Mouse (Mus musculus): ENCODE data around the gene Gm27029. TPM values are rescaled to one million over a fixed set of nuclear protein-coding genes. Genes with fewer than 3 reads are reported as not detected.

The Gm27029 gene
- polyA plus RNA-seq, 1 experiment, result 3.8 TPM

DNA sequence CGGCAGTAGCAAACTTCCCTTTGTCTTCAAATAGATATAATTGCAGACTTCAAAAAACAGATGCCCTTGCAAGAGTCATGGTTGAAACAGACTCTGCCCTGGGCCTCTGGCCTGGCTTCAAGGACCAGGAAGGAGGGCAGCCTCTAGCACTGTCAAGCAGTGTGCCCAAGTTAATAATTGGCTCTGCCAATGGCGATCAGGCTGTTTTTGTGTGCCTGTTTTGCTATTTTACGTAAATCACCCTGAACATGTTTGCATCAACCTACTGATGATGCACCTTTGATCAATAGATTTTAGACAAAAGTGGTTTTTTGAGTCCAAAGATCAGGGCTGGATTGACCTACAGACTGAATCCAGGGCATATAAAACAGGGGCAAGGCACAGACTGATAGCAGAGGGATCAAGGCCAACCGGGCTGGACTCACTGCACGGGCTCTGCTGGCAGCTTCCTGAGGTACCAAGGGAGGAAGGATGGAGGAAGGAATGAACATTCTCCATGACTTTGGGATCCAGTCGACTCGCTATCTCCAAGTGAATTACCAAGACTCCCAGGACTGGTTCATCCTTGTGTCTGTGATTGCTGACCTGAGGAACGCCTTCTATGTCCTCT, 57.2 kb downstream of the Gm27029 start, which contains the start of gene G6pc:
G6pc (plus strand) TSS at position 236 of the 610 bp plus-strand sequence.
- H3K4me2 ChIP-seq (ENCODE audit: low read depth), result no peak within 1 kb of the TSS
- no peak within 1 kb of the TSS for H3ac ChIP-seq (ENCODE audit: control insufficient read depth, insufficient read length)
- H3K36me3 ChIP-seq (ENCODE audit: control insufficient read depth, insufficient read depth), result no peaks in the 10 kb centered on the region
- TF ChIP-seq MAX (IDR thresholded peaks at IDR 0.05; ENCODE audit: low read depth) (no peak), POLR2A (IDR thresholded peaks at IDR 0.05; ENCODE audit: insufficient read length, low read depth) (no peak), USF1 (IDR thresholded peaks at IDR 0.05; ENCODE audit: low read depth) (no peak), E2F4 (IDR thresholded peaks at IDR 0.05; ENCODE audit: insufficient read depth) (no peak), TCF3 (IDR thresholded peaks at IDR 0.05; ENCODE audit: insufficient read length, low read depth) (no peak), REST (IDR thresholded peaks at IDR 0.05; ENCODE audit: insufficient read depth, insufficient read length) (no peak), MYOG (IDR thresholded peaks at IDR 0.05; ENCODE audit: control insufficient read depth in 1 of 3, insufficient read depth in 1 of 3, insufficient read length in 2 of 3, low read depth in 2 of 3) (no peak), CEBPB (IDR thresholded peaks at IDR 0.05; ENCODE audit: insufficient read depth, poor library complexity, severe bottlenecking) (no peak), TCF12 (IDR thresholded peaks at IDR 0.05; ENCODE audit: insufficient read depth, poor library complexity, severe bottlenecking) (no peak), POLR2AphosphoS2 (IDR thresholded peaks at IDR 0.05; ENCODE audit: insufficient read length, low read depth) (no peak), SRF (IDR thresholded peaks at IDR 0.05; ENCODE audit: control insufficient read depth, insufficient read length, low read depth) (no peak), MYOD1 (IDR thresholded peaks at IDR 0.05; ENCODE audit: control insufficient read depth in 1 of 3, insufficient read length in 2 of 3, low read depth in 2 of 3) (no peak)
- peaks cover 44% of the 10 kb centered on the region for H3K27me3 ChIP-seq (ENCODE audit: control insufficient read depth, insufficient read depth, insufficient read length)
- H3K4me3 ChIP-seq, result no peak within 1 kb of the TSS
- no peaks in the 10 kb centered on the region for H3K79me2 ChIP-seq (ENCODE audit: control insufficient read depth, insufficient read depth)

DNA sequence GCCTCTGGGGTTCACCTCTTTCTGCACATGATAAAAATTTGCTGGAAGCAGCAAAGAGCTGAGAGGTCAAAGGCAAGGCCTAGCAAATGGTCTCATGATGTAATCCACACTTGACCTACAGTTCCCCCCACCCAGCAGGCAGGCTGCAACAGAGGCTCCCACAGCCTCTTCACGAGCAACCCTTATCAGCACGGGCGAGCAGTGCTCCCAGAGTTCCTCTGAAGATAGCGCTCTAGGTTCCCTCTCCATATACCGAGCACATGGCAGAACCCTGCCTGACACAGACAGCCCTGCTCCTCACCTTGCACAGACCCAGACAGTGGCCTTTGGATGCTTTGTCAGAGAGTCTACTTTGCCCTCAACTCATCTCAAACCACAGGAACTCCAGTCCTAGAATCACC, 60.1 kb downstream of the Gm27029 start:
- H3K79me2 ChIP-seq (ENCODE audit: control insufficient read depth, insufficient read depth), result no peaks in the 10 kb centered on the region
- H3K4me3 ChIP-seq, result no peak overlapping the region
- no peak overlapping the region for H3K4me2 ChIP-seq (ENCODE audit: low read depth)
- TF ChIP-seq POLR2A (IDR thresholded peaks at IDR 0.05; ENCODE audit: insufficient read length, low read depth) (no peak), SRF (IDR thresholded peaks at IDR 0.05; ENCODE audit: control insufficient read depth, insufficient read length, low read depth) (no peak), REST (IDR thresholded peaks at IDR 0.05; ENCODE audit: insufficient read depth, insufficient read length) (no peak), TCF12 (IDR thresholded peaks at IDR 0.05; ENCODE audit: insufficient read depth, poor library complexity, severe bottlenecking) (no peak), TCF3 (IDR thresholded peaks at IDR 0.05; ENCODE audit: insufficient read length, low read depth) (no peak), E2F4 (IDR thresholded peaks at IDR 0.05; ENCODE audit: insufficient read depth) (no peak), USF1 (IDR thresholded peaks at IDR 0.05; ENCODE audit: low read depth) (no peak), MYOG (IDR thresholded peaks at IDR 0.05; ENCODE audit: control insufficient read depth in 1 of 3, insufficient read depth in 1 of 3, insufficient read length in 2 of 3, low read depth in 2 of 3) (no peak), MYOD1 (IDR thresholded peaks at IDR 0.05; ENCODE audit: control insufficient read depth in 1 of 3, insufficient read length in 2 of 3, low read depth in 2 of 3) (no peak), POLR2AphosphoS2 (IDR thresholded peaks at IDR 0.05; ENCODE audit: insufficient read length, low read depth) (no peak), CEBPB (IDR thresholded peaks at IDR 0.05; ENCODE audit: insufficient read depth, poor library complexity, severe bottlenecking) (no peak), MAX (IDR thresholded peaks at IDR 0.05; ENCODE audit: low read depth) (no peak)
- H3K36me3 ChIP-seq (ENCODE audit: control insufficient read depth, insufficient read depth), result no peaks in the 10 kb centered on the region
- H3ac ChIP-seq (ENCODE audit: control insufficient read depth, insufficient read length), result no peak overlapping the region
- H3K27me3 ChIP-seq (ENCODE audit: control insufficient read depth, insufficient read depth, insufficient read length), result peaks cover 32% of the 10 kb centered on the region

DNA sequence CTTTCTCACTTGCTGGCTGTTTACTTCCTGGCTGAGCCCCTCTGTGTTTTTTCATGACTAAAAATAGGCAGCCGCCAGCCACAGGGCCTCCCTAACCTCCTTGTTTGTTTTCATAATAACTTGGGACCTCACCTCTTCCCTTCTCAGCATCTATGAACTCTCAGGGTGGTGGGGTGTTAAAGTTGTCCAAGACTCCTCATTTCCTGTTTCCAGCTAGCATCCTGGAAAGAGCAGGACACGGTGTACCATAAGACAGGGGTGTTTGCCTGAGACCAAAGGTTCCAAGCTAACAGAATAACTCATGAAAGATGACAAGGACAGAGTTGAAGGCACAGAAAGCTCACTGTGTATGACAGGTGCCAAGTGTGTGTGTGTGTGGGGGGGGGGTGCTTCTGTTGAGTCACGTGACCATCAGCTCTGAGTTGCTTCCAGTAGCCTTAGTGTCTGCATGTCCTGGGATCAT, 63.9 kb downstream of the Gm27029 start:
- Histone ChIP-seq H3K36me3 (ENCODE audit: control insufficient read depth, insufficient read depth) (no peaks in the 10 kb centered on the region), H3K79me2 (ENCODE audit: control insufficient read depth, insufficient read depth) (no peaks in the 10 kb centered on the region), H3K4me3 (no peak overlapping the region), H3K4me2 (ENCODE audit: low read depth) (no peak overlapping the region), H3K27me3 (ENCODE audit: control insufficient read depth, insufficient read depth, insufficient read length) (peaks cover 19% of the 10 kb centered on the region), H3ac (ENCODE audit: control insufficient read depth, insufficient read length) (no peak overlapping the region)
- TF ChIP-seq E2F4 (IDR thresholded peaks at IDR 0.05; ENCODE audit: insufficient read depth), result no peak
- peak; percentile 71 for TF ChIP-seq USF1 (IDR thresholded peaks at IDR 0.05; ENCODE audit: low read depth)

DNA sequence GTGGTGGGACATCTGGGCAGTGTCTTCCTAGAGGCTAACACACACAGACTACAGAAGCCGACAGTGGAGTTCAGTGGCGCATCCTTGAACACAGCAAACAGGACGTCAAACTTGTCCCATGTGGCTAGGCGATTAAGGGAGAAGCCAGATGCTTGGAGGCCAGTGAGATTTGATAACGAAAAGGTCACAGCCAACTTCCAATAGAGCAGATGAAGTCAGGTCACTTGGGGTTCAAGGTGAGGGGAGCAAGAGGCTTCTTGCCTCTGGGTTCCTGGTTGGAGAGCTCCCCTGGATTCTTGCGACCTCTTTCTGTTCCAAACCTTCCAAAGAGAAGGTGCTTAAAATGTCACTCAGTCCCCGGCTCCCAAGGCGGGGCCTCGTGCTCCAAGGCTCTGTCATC, 64.8 kb downstream of the Gm27029 start:
- Histone ChIP-seq H3K27me3 (ENCODE audit: control insufficient read depth, insufficient read depth, insufficient read length) (peaks cover 14% of the 10 kb centered on the region), H3ac (ENCODE audit: control insufficient read depth, insufficient read length) (no peak overlapping the region), H3K4me3 (no peak overlapping the region), H3K36me3 (ENCODE audit: control insufficient read depth, insufficient read depth) (no peaks in the 10 kb centered on the region), H3K79me2 (ENCODE audit: control insufficient read depth, insufficient read depth) (no peaks in the 10 kb centered on the region), H3K4me2 (ENCODE audit: low read depth) (no peak overlapping the region)
- TF ChIP-seq MAX (IDR thresholded peaks at IDR 0.05; ENCODE audit: low read depth), result no peak
- no peak for TF ChIP-seq POLR2AphosphoS2 (IDR thresholded peaks at IDR 0.05; ENCODE audit: insufficient read length, low read depth)

DNA sequence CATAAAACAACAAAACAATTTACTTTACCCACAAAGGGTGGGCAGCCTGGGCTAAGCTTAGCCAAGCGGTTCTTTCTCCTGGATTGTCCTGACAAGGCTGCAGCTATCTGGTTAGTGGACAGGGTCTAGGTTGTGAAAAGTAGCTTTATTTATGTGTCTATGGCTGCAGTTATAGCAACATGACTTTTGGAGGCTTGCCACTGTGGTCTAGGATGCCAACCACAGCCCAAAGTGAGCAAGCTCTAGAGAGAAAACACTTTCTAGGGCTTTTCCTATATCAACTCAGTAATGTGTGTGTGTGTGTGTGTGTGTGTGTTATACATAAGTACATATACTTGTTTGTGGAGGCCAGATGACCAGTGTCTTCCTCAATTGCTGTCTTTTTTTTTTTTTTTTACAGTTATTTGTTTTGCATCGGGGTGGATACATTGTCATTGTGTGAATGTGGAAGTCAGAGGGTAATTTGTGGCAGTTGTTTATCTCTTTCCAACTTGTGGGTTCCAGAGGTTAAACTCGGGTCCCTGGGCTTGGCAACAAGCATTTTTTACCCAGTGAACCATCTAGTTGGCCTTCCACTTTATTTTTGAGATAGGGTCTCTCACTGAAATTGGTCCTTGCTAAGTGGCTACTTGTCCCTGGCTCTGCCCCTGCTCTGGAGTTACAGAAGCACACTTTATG, 67.0 kb downstream of the Gm27029 start:
- no peak for TF ChIP-seq TCF3 (IDR thresholded peaks at IDR 0.05; ENCODE audit: insufficient read length, low read depth)
- TF ChIP-seq MAX (IDR thresholded peaks at IDR 0.05; ENCODE audit: low read depth), result no peak
- TF ChIP-seq TCF12 (IDR thresholded peaks at IDR 0.05; ENCODE audit: insufficient read depth, poor library complexity, severe bottlenecking), result no peak
- TF ChIP-seq REST (IDR thresholded peaks at IDR 0.05; ENCODE audit: insufficient read depth, insufficient read length), result no peak
- no peak for TF ChIP-seq SRF (IDR thresholded peaks at IDR 0.05; ENCODE audit: control insufficient read depth, insufficient read length, low read depth)
- no peak for TF ChIP-seq USF1 (IDR thresholded peaks at IDR 0.05; ENCODE audit: low read depth)
- TF ChIP-seq POLR2AphosphoS2 (IDR thresholded peaks at IDR 0.05; ENCODE audit: insufficient read length, low read depth), result no peak
- TF ChIP-seq E2F4 (IDR thresholded peaks at IDR 0.05; ENCODE audit: insufficient read depth), result no peak
- no peak for TF ChIP-seq POLR2A (IDR thresholded peaks at IDR 0.05; ENCODE audit: insufficient read length, low read depth)
- no peak for TF ChIP-seq MYOD1 (IDR thresholded peaks at IDR 0.05; ENCODE audit: control insufficient read depth in 1 of 3, insufficient read length in 2 of 3, low read depth in 2 of 3)
- Histone ChIP-seq H3K79me2 (ENCODE audit: control insufficient read depth, insufficient read depth) (no peaks in the 10 kb centered on the region), H3K4me3 (no peak overlapping the region), H3K36me3 (ENCODE audit: control insufficient read depth, insufficient read depth) (no peaks in the 10 kb centered on the region), H3ac (ENCODE audit: control insufficient read depth, insufficient read length) (no peak overlapping the region), H3K4me2 (ENCODE audit: low read depth) (no peak overlapping the region), H3K27me3 (ENCODE audit: control insufficient read depth, insufficient read depth, insufficient read length) (peaks cover 16% of the 10 kb centered on the region)

Other genes with a start within 250 kb of the Gm27029 start
- gene Ccr10, start 249.4 kb downstream of the Gm27029 start, polyA plus RNA-seq (2012; fragmentation: generic; extraction: Trizol), result 0.56 TPM
- gene Ezh1, start 198.3 kb downstream of the Gm27029 start, polyA plus RNA-seq (2012; fragmentation: generic; extraction: Trizol), result 13.7 TPM
- 2.5 TPM for gene Ramp2, start 178.8 kb downstream of the Gm27029 start, polyA plus RNA-seq (2012; fragmentation: generic; extraction: Trizol)
- gene Vps25, start 171.1 kb downstream of the Gm27029 start, polyA plus RNA-seq (2012; fragmentation: generic; extraction: Trizol), result 141 TPM
- gene Wnk4, start 164.2 kb downstream of the Gm27029 start, polyA plus RNA-seq (2012; fragmentation: generic; extraction: Trizol), result 0.19 TPM
- 0.07 TPM for gene Cntd1, start 145.8 kb downstream of the Gm27029 start, polyA plus RNA-seq (2012; fragmentation: generic; extraction: Trizol)
- gene Coa3, start 145.7 kb downstream of the Gm27029 start, polyA plus RNA-seq (2012; fragmentation: generic; extraction: Trizol), result 155 TPM
- gene Becn1, start 122.5 kb downstream of the Gm27029 start, polyA plus RNA-seq (2012; fragmentation: generic; extraction: Trizol), result 134 TPM
- gene Psme3, start 108.6 kb downstream of the Gm27029 start, polyA plus RNA-seq (2012; fragmentation: generic; extraction: Trizol), result 89.0 TPM
- gene Aoc2, start 99.7 kb downstream of the Gm27029 start, polyA plus RNA-seq (2012; fragmentation: generic; extraction: Trizol), result 1.2 TPM
- 0.02 TPM for gene Aoc3, start 94.2 kb downstream of the Gm27029 start, polyA plus RNA-seq (2012; fragmentation: generic; extraction: Trizol)
- not detected for gene G6pc, start 57.2 kb downstream of the Gm27029 start, polyA plus RNA-seq (2012; fragmentation: generic; extraction: Trizol)
- 31.2 TPM for gene Aarsd1, start 7.2 kb downstream of the Gm27029 start, polyA plus RNA-seq (2012; fragmentation: generic; extraction: Trizol)
- gene Rundc1, start 289 bp upstream of the Gm27029 start, polyA plus RNA-seq (2012; fragmentation: generic; extraction: Trizol), result 13.6 TPM
- 58.8 TPM for gene Ptges3l, start 537 bp upstream of the Gm27029 start, polyA plus RNA-seq (2012; fragmentation: generic; extraction: Trizol)
- 2,022 TPM for gene Rpl27, start 17.5 kb upstream of the Gm27029 start, polyA plus RNA-seq (2012; fragmentation: generic; extraction: Trizol)
- gene Ifi35, start 23.6 kb upstream of the Gm27029 start, polyA plus RNA-seq (2012; fragmentation: generic; extraction: Trizol), result 24.8 TPM
- gene Rnd2, start 40.2 kb upstream of the Gm27029 start, polyA plus RNA-seq (2012; fragmentation: generic; extraction: Trizol), result 20.9 TPM
- gene Vat1, start 41.4 kb upstream of the Gm27029 start, polyA plus RNA-seq (2012; fragmentation: generic; extraction: Trizol), result 283 TPM
- 1.0 TPM for gene Brca1, start 127.2 kb upstream of the Gm27029 start, polyA plus RNA-seq (2012; fragmentation: generic; extraction: Trizol)
- gene Nbr1, start 127.4 kb upstream of the Gm27029 start, polyA plus RNA-seq (2012; fragmentation: generic; extraction: Trizol), result 33.0 TPM
- 1.8 TPM for gene Tmem106a, start 157.4 kb upstream of the Gm27029 start, polyA plus RNA-seq (2012; fragmentation: generic; extraction: Trizol)
- not detected for gene Gm11634, start 174.5 kb upstream of the Gm27029 start, polyA plus RNA-seq (2012; fragmentation: generic; extraction: Trizol)
- gene Rdm1, start 202.4 kb upstream of the Gm27029 start, polyA plus RNA-seq (2012; fragmentation: generic; extraction: Trizol), result 8.5 TPM
- gene Arl4d, start 240.7 kb upstream of the Gm27029 start, polyA plus RNA-seq (2012; fragmentation: generic; extraction: Trizol), result 7.7 TPM

Data from myocyte (in vitro differentiated cells).